Mouse (Mus musculus) E14TG2a.4 (cell line): ENCODE data around the gene Eef1b2.

Experiments
- CTCF ChIP-seq: conservative IDR thresholded peaks from 2 replicates; pipeline ENCODE4 v1.5.1; 2014; ENCODE audit warnings: low read length
- NANOG ChIP-seq: IDR thresholded peaks from 2 replicates; pipeline ENCODE4 v1.6.1; 2014; ENCODE audit warnings: borderline replicate concordance, low read length, mixed read lengths
- POU5F1 ChIP-seq: IDR thresholded peaks from 2 replicates; pipeline ENCODE4 v1.6.1; 2014; ENCODE audit warnings: low read length, borderline replicate concordance

DNA sequence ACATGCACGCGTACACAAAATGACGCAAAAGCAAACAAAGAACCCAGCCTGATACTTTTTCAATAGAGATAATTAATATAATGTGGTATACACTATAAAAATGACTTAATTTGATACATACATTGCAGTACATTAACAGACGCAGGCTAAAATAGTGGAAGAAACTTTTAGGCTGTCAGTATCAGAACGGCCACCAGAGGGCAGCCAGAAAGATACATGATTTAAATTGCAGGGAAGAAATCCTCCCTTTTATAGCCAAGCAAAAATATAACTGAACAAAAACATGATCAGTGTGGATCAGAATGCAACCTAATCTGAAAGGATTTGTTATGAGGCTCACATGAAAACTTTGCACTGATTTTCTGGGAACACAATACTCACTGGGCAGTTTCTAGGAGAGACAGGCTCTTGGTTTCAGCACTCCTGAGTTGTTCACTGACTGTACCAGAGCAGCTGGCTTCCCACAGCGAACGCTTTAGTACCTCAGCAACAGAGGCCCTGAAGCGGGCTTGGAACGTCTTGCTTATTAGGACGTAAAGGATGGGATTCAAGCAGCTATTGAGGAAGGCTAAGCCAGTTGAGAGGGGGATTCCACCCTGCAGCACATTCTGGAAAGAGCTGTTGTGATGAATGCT is 6.1 kb downstream of the Eef1b2 start:
- TF ChIP-seq CTCF (peak; percentile 79), POU5F1 (no peak), NANOG (no peak)
